Mouse (Mus musculus): Measurements from ENCODE around the gene Ptbp1.

DNA sequence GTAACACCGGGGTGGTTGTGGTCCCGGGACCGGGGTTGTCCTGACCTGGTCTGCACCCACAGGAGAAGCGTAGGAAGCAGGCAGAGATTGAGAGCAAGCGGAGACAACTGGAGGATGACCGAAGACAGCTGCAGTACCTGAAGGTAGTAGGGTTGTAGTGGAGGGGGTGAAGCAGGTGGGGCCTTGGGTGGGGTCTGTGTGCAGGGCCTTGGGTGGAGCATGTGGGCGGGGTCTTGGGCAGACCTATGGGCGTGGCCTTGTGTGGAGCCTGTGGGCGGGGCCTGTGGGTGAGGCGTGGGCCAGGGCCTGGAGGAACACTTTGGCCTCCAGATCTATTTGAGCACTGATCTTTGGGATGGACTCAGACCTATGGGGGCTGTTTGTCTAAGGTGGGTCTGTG is 47.3 kb upstream of the Ptbp1 start:
- TF ChIP-seq CTCF (IDR thresholded peaks at IDR 0.05; ENCODE audit: insufficient read depth, low read depth, low read length) (no peak), POLR2A (IDR thresholded peaks at IDR 0.05; ENCODE audit: insufficient read depth, low read depth, low read length) (no peak)
